ENCODE assay signal across 8 mouse cellular contexts in the genomic region with DNA sequence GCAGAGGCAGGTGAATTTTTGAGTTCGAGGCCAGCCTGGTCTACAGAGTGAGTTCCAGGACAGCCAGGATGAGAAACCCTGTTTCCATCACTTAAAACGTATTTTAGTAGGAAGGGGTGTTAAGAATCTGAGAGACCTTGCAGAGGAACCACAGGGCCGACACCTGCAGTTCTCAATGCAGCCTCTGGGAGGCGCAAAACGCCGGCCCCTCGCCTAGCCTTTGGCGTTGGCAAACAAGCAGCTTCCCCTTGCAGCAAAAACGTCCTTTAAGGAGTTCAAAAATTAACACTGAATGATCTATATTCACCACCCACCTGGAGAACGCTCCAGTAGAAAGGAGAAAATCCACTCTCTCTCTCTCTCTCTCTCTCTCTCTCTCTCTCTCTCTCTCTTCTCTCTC. TPM values are rescaled to one million over a fixed set of nuclear protein-coding genes. Genes with fewer than 3 reads are reported as not detected.
DNase-seq lines count a peak whose midpoint lies in the region; ATAC-seq and TF ChIP-seq lines count a peak whose summit lies in the region.

No protein-coding gene starts in this region.

- H3K4me2 ChIP-seq in hindbrain, embryonic 12.5 days (replicated peaks), result peak overlapping the region; percentile 84; the same call in 1 of the 2 replicates

- peak overlapping the region; percentile 86 for H3K27ac ChIP-seq in embryonic fibroblast, embryonic 13.5 days (ENCODE audit: insufficient read depth, low read length)
- H3K27ac ChIP-seq in hindbrain, embryonic 12.5 days, result no peak overlapping the region

- no peak for TF ChIP-seq POLR2A in embryonic fibroblast, embryonic 13.5 days (IDR thresholded peaks at IDR 0.05; ENCODE audit: low read depth, low read length)

- H3K27me3 ChIP-seq in hindbrain, embryonic 12.5 days, result peaks cover 49% of the 10 kb centered on the region

- no peaks in the 10 kb centered on the region for H3K36me3 ChIP-seq in hindbrain, embryonic 12.5 days

- WGBS in hindbrain, embryonic 12.5 days, result 20% methylated on average over 10 of the region's 10 CpGs

- peaks cover 12% of the 10 kb centered on the region; the same call in 1 of the 2 replicates for H3K4me1 ChIP-seq in embryonic fibroblast, embryonic 13.5 days (ENCODE audit: control insufficient read depth, insufficient read depth, low read length)
- H3K4me1 ChIP-seq in hindbrain, embryonic 12.5 days, result peaks cover 54% of the 10 kb centered on the region

- no peak for ATAC-seq in frontal cortex, adult (ENCODE audit: low TSS enrichment)
- ATAC-seq in hindbrain, embryonic 12.5 days (ENCODE audit: low FRiP score), result no peak
- peak; percentile 37 for ATAC-seq in neutrophil, adult 5-6 weeks (ENCODE audit: extremely low read depth, insufficient number of reproducible peaks, low FRiP score, poor library complexity, severe bottlenecking)

- DNase-seq in frontal cortex, postnatal 14 days (ENCODE audit: low spot score in 2 of 2), result peak; percentile 34 to 71
- peak; percentile 85 for DNase-seq in adrenal gland, postnatal 14 days
- DNase-seq in liver, result peak; percentile 81
- DNase-seq in testis, postnatal 14 days (ENCODE audit: low spot score), result peak; percentile 76

- H3K9me3 ChIP-seq in hindbrain, embryonic 12.5 days (replicated peaks), result no peaks in the 10 kb centered on the region

- TF ChIP-seq CTCF in embryonic fibroblast, embryonic 13.5 days (IDR thresholded peaks at IDR 0.05; ENCODE audit: borderline replicate concordance, insufficient read depth, low read length), result peak; percentile 69

- no peak overlapping the region for H3K4me3 ChIP-seq in embryonic fibroblast, embryonic 13.5 days (ENCODE audit: insufficient read depth, low read length)
- no peak overlapping the region for H3K4me3 ChIP-seq in hindbrain, embryonic 12.5 days

- H3K9ac ChIP-seq in hindbrain, embryonic 12.5 days, result no peak overlapping the region

RNA-seq across cellular contexts. Expression of a gene that starts 1.8 kb away (rescaled TPM):
- total RNA-seq in adrenal gland, postnatal 14 days (2021), result 51.7 and 63.2 TPM in 2 replicates
- polyA plus RNA-seq in embryonic fibroblast, embryonic 13.5 days (2011; ENCODE audit: insufficient read length, low read depth, missing spikeins), result 66.9 and 101 TPM in 2 replicates
- 163 and 181 TPM in 2 replicates for polyA plus RNA-seq in hindbrain, embryonic 12.5 days (2016; fragmentation: Nextera tagmentation; extraction: Ambion mirVana)
- total RNA-seq in neutrophil, adult 5-6 weeks (2017), result 24.7 and 32.4 TPM in 2 replicates

RNA-seq across cellular contexts. Expression of a gene that starts 51.1 kb away (rescaled TPM):
- total RNA-seq in adrenal gland, postnatal 14 days (2021), result 9.5 and 20.0 TPM in 2 replicates
- 0.77 and 3.1 TPM in 2 replicates for polyA plus RNA-seq in embryonic fibroblast, embryonic 13.5 days (2011; ENCODE audit: insufficient read length, low read depth, missing spikeins)
- 7.2 and 7.7 TPM in 2 replicates for polyA plus RNA-seq in hindbrain, embryonic 12.5 days (2016; fragmentation: Nextera tagmentation; extraction: Ambion mirVana)
- 125 and 131 TPM in 2 replicates for total RNA-seq in neutrophil, adult 5-6 weeks (2017)
